Mouse (Mus musculus) stomach, postnatal 0 days (tissue): ENCODE measurements around the gene Zkscan5.

Experiments used
- CTCF ChIP-seq: IDR thresholded peaks from 2 replicates; pipeline ENCODE4 v1.5.1; 2016; ENCODE audit warnings: antibody characterized with exemption, low read depth, mild to moderate bottlenecking, moderate library complexity
- EP300 ChIP-seq: optimal IDR thresholded peaks from 2 replicates; pipeline ENCODE3; 2016; ENCODE audit warnings: antibody characterized with exemption

DNA sequence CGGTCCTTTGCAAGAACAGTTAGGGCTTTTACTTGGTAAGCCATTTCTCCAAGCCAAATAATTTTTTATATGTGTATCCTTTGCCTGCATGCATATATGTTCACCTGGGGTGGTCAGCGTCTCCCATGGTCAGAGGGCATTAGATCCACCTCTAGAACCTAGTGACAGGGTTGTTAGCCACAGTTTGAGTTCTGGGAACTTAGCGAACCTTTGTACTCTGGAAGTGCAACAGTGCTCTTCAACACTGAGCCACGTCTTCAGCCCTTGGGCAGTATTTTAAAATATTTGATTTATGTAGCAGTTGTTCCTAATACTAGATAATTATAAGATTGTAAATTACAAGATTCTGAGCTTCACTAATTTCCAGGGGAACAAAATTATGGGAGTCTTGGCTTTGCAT, 26.3 kb downstream of the Zkscan5 start:
- TF ChIP-seq CTCF, result no peak
- no peak for TF ChIP-seq EP300
